Mouse (Mus musculus): ENCODE measurements around the gene Gtf3c5. TPM values are rescaled to one million over a fixed set of nuclear protein-coding genes. Genes with fewer than 3 reads are reported as not detected.

The Gtf3c5 gene
- 14.5 and 14.7 TPM in 2 replicates for polyA plus RNA-seq (2011; ENCODE audit: insufficient read depth, insufficient read length, low replicate concordance, missing spikeins)

DNA sequence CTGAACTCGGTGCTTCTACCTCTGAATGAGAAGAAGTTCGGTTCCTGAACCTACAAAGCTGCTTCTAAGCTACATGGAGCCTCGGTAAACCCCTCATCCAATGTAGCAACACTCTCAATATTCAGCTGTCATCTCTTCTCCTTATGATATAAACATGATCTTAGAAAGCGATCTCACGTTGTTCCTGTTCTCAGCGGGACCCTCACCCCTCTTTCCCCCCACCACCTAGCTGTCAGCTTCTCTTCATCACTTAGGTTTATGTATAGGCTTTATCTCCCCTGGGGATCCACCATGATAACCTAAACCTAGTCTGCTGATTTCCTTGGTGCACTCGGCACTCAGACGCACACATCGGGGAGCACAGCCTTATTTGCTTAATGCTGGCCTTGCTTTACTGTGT lies at the start of gene Gtf3c5:
TSS of gene Gtf3c5 (minus strand) at position 101 of the 400 bp plus-strand sequence.
- H3K4me3 ChIP-seq (replicated peaks; ENCODE audit: control insufficient read depth, low read depth, low read length): peak within 1 kb of the TSS; percentile 91
- H3K27ac ChIP-seq (ENCODE audit: control insufficient read depth, insufficient read depth, low read depth, low read length, poor library complexity): peak within 1 kb of the TSS; percentile 69
- no peaks in the 10 kb centered on the region for H3K4me1 ChIP-seq (ENCODE audit: control insufficient read depth, insufficient read depth, low read length)
- no peak for TF ChIP-seq POLR2A (IDR thresholded peaks at IDR 0.05; ENCODE audit: borderline replicate concordance, control insufficient read depth, low read depth, low read length)
- WGBS: 81% methylated on average over 9 of the region's 9 CpGs

DNA sequence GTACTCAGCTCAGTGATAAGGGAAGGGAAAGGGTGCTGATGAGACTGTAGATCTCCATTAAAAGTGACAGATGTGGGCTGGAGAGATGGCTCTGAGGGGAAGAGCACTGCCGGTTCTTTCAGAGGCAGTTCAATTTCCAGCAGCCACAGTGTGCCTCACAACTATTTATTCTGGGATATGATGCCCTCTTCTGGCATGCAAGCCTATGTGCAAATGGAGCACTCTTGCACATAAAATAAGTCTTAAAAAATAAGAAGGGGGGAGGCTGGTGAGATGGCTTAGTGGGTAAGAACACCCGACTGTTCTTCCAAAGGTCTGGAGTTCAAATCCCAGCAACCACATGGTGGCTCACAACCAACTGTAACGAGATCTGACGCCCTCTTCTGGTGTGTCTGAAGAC lies 49.6 kb upstream of the Gtf3c5 start:
- TF ChIP-seq POLR2A (IDR thresholded peaks at IDR 0.05; ENCODE audit: borderline replicate concordance, control insufficient read depth, low read depth, low read length) (no peak), CTCF (IDR thresholded peaks at IDR 0.05; ENCODE audit: control insufficient read depth, insufficient read depth, low read length) (no peak)
- Histone ChIP-seq H3K4me1 (ENCODE audit: control insufficient read depth, insufficient read depth, low read length) (no peaks in the 10 kb centered on the region), H3K4me3 (replicated peaks; ENCODE audit: control insufficient read depth, low read depth, low read length) (no peak overlapping the region), H3K27ac (ENCODE audit: control insufficient read depth, insufficient read depth, low read depth, low read length, poor library complexity) (no peak overlapping the region)
- WGBS: 10% methylated on average over 4 of the region's 4 CpGs

DNA sequence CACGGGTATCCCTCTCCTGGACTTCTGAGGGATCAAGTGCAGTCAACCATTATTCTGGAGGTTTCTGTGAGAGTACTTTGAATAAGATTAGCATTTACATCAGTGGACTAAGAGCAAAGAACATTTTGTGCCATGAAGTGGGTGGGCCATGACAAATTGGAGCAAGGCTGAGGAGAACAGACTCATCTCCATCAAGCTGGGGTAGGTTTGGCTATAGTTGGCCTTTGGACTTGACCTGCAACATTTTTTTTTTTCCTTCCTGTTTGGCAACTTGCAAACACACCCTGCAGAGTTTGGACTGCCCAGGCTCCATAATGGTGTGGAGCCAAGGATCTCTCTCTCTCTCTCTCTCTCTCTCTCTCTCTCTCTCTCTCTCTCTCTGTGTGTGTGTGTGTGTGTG lies 49.1 kb upstream of the Gtf3c5 start:
- TF ChIP-seq CTCF (IDR thresholded peaks at IDR 0.05; ENCODE audit: control insufficient read depth, insufficient read depth, low read length) (no peak), POLR2A (IDR thresholded peaks at IDR 0.05; ENCODE audit: borderline replicate concordance, control insufficient read depth, low read depth, low read length) (no peak)
- WGBS: 74% methylated on average over 1 of the region's 1 CpGs
- no peak overlapping the region for H3K27ac ChIP-seq (ENCODE audit: control insufficient read depth, insufficient read depth, low read depth, low read length, poor library complexity)
- no peak overlapping the region for H3K4me3 ChIP-seq (replicated peaks; ENCODE audit: control insufficient read depth, low read depth, low read length)
- no peaks in the 10 kb centered on the region for H3K4me1 ChIP-seq (ENCODE audit: control insufficient read depth, insufficient read depth, low read length)

DNA sequence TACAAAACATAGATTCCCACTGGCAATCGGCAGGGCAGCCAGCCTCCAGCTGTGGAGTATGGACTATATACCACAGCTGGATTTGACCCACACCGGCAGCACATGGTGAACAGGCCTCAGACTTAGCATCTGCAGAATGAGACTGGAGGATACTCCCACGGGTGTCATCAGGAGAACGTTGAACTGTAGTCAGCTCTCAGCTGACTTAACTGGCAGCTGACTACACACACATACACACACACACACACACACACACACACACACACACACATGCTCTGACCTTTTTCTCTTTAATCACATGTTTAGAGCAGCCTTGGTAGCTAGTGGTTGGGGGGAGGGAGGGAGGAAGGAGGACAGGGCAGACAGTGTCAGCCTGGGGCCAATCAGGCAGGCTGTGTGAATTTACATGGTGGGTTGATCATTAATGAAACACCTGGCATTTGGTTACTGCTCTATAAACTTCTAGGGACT lies 46.4 kb upstream of the Gtf3c5 start:
- TF ChIP-seq POLR2A (IDR thresholded peaks at IDR 0.05; ENCODE audit: borderline replicate concordance, control insufficient read depth, low read depth, low read length) (no peak), CTCF (IDR thresholded peaks at IDR 0.05; ENCODE audit: control insufficient read depth, insufficient read depth, low read length) (no peak)
- H3K4me3 ChIP-seq (replicated peaks; ENCODE audit: control insufficient read depth, low read depth, low read length): no peak overlapping the region
- H3K4me1 ChIP-seq (ENCODE audit: control insufficient read depth, insufficient read depth, low read length): no peaks in the 10 kb centered on the region
- H3K27ac ChIP-seq (ENCODE audit: control insufficient read depth, insufficient read depth, low read depth, low read length, poor library complexity): no peak overlapping the region
- 61% methylated on average over 4 of the region's 4 CpGs for WGBS

DNA sequence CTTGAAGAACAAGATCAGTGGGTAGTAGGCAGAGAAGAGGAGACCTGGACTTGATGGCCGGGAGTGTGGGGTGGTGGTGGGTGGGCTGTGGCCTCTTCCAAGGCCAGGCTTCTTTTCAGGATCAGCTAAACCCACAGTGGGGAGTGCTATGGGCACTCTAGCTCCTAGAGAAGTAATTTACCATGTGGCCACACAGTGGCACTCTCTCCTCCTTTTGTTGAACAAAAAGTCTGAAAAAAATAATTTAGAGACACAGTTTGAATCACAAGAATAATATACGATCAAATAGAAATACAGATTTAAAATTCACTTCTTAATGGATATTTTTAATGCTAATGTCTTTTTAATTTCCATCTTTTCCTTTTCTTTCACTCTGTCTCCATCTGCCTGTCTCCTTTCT lies 44.5 kb upstream of the Gtf3c5 start:
- H3K4me3 ChIP-seq (replicated peaks; ENCODE audit: control insufficient read depth, low read depth, low read length): no peak overlapping the region
- no peak for TF ChIP-seq CTCF (IDR thresholded peaks at IDR 0.05; ENCODE audit: control insufficient read depth, insufficient read depth, low read length)
- no peak for TF ChIP-seq POLR2A (IDR thresholded peaks at IDR 0.05; ENCODE audit: borderline replicate concordance, control insufficient read depth, low read depth, low read length)

DNA sequence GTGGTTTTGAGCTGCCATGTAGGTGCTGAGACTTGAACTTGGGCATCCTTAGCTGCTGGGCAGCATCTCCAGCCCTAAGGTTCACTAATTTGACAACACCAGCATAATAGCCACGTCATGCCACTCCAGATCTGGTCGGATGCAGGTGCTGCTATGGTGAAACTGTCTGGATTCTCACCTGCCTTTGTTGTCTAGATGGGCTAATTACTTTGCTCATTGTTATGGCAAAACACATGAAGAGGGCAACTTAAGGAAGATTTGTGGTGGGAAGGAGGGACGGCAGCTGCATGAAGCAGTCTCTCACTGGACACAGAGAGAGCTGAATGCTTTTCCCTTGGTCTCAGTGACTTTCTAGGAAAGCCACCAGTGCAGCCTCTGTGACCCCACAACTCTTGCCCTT lies 42.5 kb upstream of the Gtf3c5 start:
- Histone ChIP-seq H3K4me3 (replicated peaks; ENCODE audit: control insufficient read depth, low read depth, low read length) (no peak overlapping the region), H3K4me1 (ENCODE audit: control insufficient read depth, insufficient read depth, low read length) (no peaks in the 10 kb centered on the region), H3K27ac (ENCODE audit: control insufficient read depth, insufficient read depth, low read depth, low read length, poor library complexity) (no peak overlapping the region)
- 80% methylated on average over 3 of the region's 3 CpGs for WGBS
- no peak for TF ChIP-seq POLR2A (IDR thresholded peaks at IDR 0.05; ENCODE audit: borderline replicate concordance, control insufficient read depth, low read depth, low read length)
- TF ChIP-seq CTCF (IDR thresholded peaks at IDR 0.05; ENCODE audit: control insufficient read depth, insufficient read depth, low read length): no peak

More for the DNA sequence above, 44.5 kb upstream of the Gtf3c5 start:
- no peak overlapping the region for H3K27ac ChIP-seq (ENCODE audit: control insufficient read depth, insufficient read depth, low read depth, low read length, poor library complexity)
- H3K4me1 ChIP-seq (ENCODE audit: control insufficient read depth, insufficient read depth, low read length): no peaks in the 10 kb centered on the region
- WGBS: 41% methylated on average over 2 of the region's 2 CpGs

DNA sequence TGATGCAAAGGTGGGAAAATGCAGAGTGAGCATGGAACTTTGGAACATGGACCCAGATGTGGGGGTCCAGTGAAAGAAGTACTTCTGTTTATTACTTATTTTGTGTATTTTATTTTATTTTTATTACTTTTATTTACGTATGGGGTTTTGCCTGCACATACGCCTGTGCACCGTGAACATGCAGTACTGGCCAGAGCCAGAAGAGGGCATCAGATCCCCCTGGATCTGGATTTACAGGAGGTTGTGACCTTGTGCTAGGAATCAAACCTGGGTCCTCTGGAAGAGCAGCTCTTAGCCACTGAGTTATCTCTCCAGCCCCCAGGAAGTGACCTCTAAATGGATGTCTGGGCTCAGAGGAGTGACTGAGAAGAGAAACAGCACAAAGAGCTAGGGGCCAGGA lies 41.3 kb upstream of the Gtf3c5 start:
- Histone ChIP-seq H3K4me1 (ENCODE audit: control insufficient read depth, insufficient read depth, low read length) (no peaks in the 10 kb centered on the region), H3K27ac (ENCODE audit: control insufficient read depth, insufficient read depth, low read depth, low read length, poor library complexity) (no peak overlapping the region), H3K4me3 (replicated peaks; ENCODE audit: control insufficient read depth, low read depth, low read length) (no peak overlapping the region)
- TF ChIP-seq CTCF (IDR thresholded peaks at IDR 0.05; ENCODE audit: control insufficient read depth, insufficient read depth, low read length) (peak; percentile 35), POLR2A (IDR thresholded peaks at IDR 0.05; ENCODE audit: borderline replicate concordance, control insufficient read depth, low read depth, low read length) (no peak)
- WGBS: 85% methylated on average over 3 of the region's 3 CpGs

DNA sequence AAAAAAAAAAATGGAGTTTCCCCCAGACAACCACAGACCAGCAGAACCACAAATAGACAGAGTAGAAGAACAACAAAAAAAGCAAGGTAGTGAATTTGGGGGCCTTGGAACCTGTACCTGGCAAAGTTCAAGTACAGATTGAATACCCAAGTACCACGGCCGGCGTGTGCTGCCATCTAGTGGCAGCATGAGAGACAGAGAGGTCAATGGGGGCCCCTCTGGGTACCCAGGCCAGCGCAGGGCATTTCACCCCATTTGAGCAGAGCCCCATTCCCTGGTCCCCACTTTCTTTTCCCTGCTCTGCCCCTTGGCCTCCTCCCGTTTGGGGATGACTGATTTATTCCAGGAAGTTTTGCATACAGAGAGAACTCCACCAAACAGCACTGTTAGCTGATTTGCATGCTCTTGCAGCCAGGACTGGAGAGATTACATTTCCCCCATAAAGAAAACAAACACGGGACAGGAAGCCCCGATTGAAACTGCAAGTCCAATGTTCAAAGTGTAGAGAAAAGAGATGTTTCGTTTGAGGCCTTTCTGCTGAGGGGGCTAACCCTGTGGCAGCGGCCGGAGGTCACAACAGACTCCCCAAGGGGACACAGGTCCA lies 39.1 kb upstream of the Gtf3c5 start:
- Histone ChIP-seq H3K4me1 (ENCODE audit: control insufficient read depth, insufficient read depth, low read length) (peaks cover 4% of the 10 kb centered on the region; the same call in 1 of the 2 replicates), H3K4me3 (replicated peaks; ENCODE audit: control insufficient read depth, low read depth, low read length) (no peak overlapping the region), H3K27ac (ENCODE audit: control insufficient read depth, insufficient read depth, low read depth, low read length, poor library complexity) (no peak overlapping the region)
- 22% methylated on average over 10 of the region's 10 CpGs for WGBS
- TF ChIP-seq POLR2A (IDR thresholded peaks at IDR 0.05; ENCODE audit: borderline replicate concordance, control insufficient read depth, low read depth, low read length): no peak
- TF ChIP-seq CTCF (IDR thresholded peaks at IDR 0.05; ENCODE audit: control insufficient read depth, insufficient read depth, low read length): peak; percentile 86
